Mouse (Mus musculus) myocyte (in vitro differentiated cells): Measurements from ENCODE around the gene Hs6st2. TPM values are rescaled to one million over a fixed set of nuclear protein-coding genes. Genes with fewer than 3 reads are reported as not detected.

ENCODE experiments used
- H3K27me3 ChIP-seq: one replicate; pipeline ENCODE4 v1.6.1; 2011; ENCODE audit not compliant: control insufficient read depth, insufficient read depth, insufficient read length
- H3K36me3 ChIP-seq: one replicate; pipeline ENCODE4 v1.6.1; 2011; ENCODE audit not compliant: control insufficient read depth, insufficient read depth
- H3K4me2 ChIP-seq: one replicate; pipeline ENCODE4 v1.6.1; 2011; ENCODE audit warnings: low read depth, control low read depth
- H3K4me3 ChIP-seq: one replicate; pipeline ENCODE4 v1.5.1; 2011; ENCODE audit warnings: mild to moderate bottlenecking, control low read depth, moderate library complexity
- H3K79me2 ChIP-seq: one replicate; pipeline ENCODE4 v1.6.1; 2011; ENCODE audit not compliant: control insufficient read depth, insufficient read depth
- H3ac ChIP-seq: one replicate; pipeline ENCODE4 v1.6.1; 2011; ENCODE audit not compliant: control insufficient read depth, insufficient read length
- CEBPB ChIP-seq: IDR thresholded peaks from 2 replicates; pipeline ENCODE4 v1.6.1; 2011; ENCODE audit warnings: mild to moderate bottlenecking, moderate library complexity; ENCODE audit not compliant: poor library complexity, insufficient read depth, severe bottlenecking
- E2F4 ChIP-seq: IDR thresholded peaks from one replicate; pipeline ENCODE4 v1.6.1; 2011; ENCODE audit warnings: mild to moderate bottlenecking, control low read depth, moderate library complexity; ENCODE audit not compliant: insufficient read depth
- MAX ChIP-seq: IDR thresholded peaks from one replicate; pipeline ENCODE4 v1.6.1; 2011; ENCODE audit warnings: low read depth, mild to moderate bottlenecking, control low read depth
- MYOD1 ChIP-seq, 3 experiments: IDR thresholded peaks; one replicate each; pipeline ENCODE4 v1.6.1; 2011; ENCODE audit warnings: control low read depth in 2 of 3, low read depth in 2 of 3, mild to moderate bottlenecking in 2 of 3, moderate library complexity in 1 of 3; ENCODE audit not compliant: insufficient read length in 2 of 3, control insufficient read depth in 1 of 3
- MYOG ChIP-seq, 3 experiments: IDR thresholded peaks; one replicate each; pipeline ENCODE4 v1.6.1; 2011; ENCODE audit warnings: control low read depth in 2 of 3, low read depth in 2 of 3, mild to moderate bottlenecking in 2 of 3; ENCODE audit not compliant: insufficient read length in 2 of 3, control insufficient read depth in 1 of 3, insufficient read depth in 1 of 3
- POLR2A ChIP-seq: IDR thresholded peaks from one replicate; pipeline ENCODE4 v1.6.1; 2011; ENCODE audit warnings: low read depth, mild to moderate bottlenecking, control low read depth, moderate library complexity; ENCODE audit not compliant: insufficient read length
- POLR2AphosphoS2 ChIP-seq: IDR thresholded peaks from one replicate; pipeline ENCODE4 v1.6.1; 2011; ENCODE audit warnings: low read depth, control low read depth; ENCODE audit not compliant: insufficient read length
- REST ChIP-seq: IDR thresholded peaks from one replicate; pipeline ENCODE4 v1.6.1; 2011; ENCODE audit warnings: mild to moderate bottlenecking, control low read depth, moderate library complexity; ENCODE audit not compliant: insufficient read depth, insufficient read length
- SRF ChIP-seq: IDR thresholded peaks from one replicate; pipeline ENCODE4 v1.6.1; 2011; ENCODE audit warnings: low read depth; ENCODE audit not compliant: control insufficient read depth, insufficient read length
- TCF12 ChIP-seq: IDR thresholded peaks from one replicate; pipeline ENCODE4 v1.6.1; 2011; ENCODE audit warnings: mild to moderate bottlenecking, control low read depth; ENCODE audit not compliant: poor library complexity, insufficient read depth, severe bottlenecking
- TCF3 ChIP-seq: IDR thresholded peaks from one replicate; pipeline ENCODE4 v1.6.1; 2011; ENCODE audit warnings: low read depth, control low read depth; ENCODE audit not compliant: insufficient read length
- USF1 ChIP-seq: IDR thresholded peaks from one replicate; pipeline ENCODE4 v1.6.1; 2011; ENCODE audit warnings: low read depth, mild to moderate bottlenecking, control low read depth, moderate library complexity
- polyA plus RNA-seq: library from polyadenylated mRNA; unstranded; fragments of >200 nt; fragmentation: generic; extraction: Trizol; gene quantifications from one replicate; pipeline ENCODE4 v1.2.1, GENCODE M21; 2012; ENCODE audit warnings: missing spikeins

The Hs6st2 gene
- polyA plus RNA-seq, 1 experiment = 0.38 TPM

GRCm38 (mm10) chrX:51631376-51631775, 50.3 kb downstream of the Hs6st2 start:
- Histone ChIP-seq H3K27me3 (no peaks in the 10 kb centered on the region), H3ac (no peak overlapping the region), H3K36me3 (no peaks in the 10 kb centered on the region), H3K4me3 (no peak overlapping the region), H3K4me2 (no peak overlapping the region), H3K79me2 (no peaks in the 10 kb centered on the region)
- TF ChIP-seq POLR2A (no peak), E2F4 (no peak), MAX (no peak), POLR2AphosphoS2 (no peak), USF1 (no peak), TCF12 (no peak), MYOD1 (IDR thresholded peaks at IDR 0.05; ENCODE audit: control insufficient read depth in 1 of 3, insufficient read length in 2 of 3, low read depth in 2 of 3) (no peak), SRF (no peak), MYOG (IDR thresholded peaks at IDR 0.05; ENCODE audit: control insufficient read depth in 1 of 3, insufficient read depth in 1 of 3, insufficient read length in 2 of 3, low read depth in 2 of 3) (no peak), CEBPB (no peak), TCF3 (no peak), REST (no peak)

DNA sequence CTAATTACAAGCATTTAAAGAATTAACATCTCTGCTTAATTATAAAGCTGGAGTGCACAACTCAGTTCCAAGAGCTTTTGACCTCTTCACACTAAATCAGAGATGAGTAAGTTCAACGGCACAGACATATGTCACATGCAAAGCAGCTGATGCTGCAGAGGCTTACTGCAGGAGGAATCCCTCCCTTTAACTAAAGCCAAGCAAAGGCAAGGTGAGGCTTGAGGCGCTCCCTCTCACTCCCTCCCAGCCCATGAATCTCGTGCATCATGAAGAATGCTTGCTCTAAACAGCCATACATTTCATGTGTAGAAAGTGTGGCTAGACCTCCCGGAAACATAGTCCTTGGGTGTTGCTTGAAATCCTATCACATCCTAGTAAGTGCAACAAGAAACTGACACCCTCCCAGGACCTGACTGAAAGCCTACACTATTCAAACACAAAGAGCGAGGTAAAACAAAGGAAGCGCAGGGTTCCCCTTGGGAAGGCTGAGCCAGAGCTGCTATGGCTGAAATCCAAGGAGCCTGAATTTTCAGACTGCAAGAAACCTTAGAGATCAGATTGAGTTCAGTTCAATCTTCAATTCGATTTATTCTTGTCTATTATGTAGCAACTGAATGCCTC, 67.2 kb downstream of the Hs6st2 start:
- no peak overlapping the region for H3K4me3 ChIP-seq
- no peaks in the 10 kb centered on the region for H3K36me3 ChIP-seq
- no peaks in the 10 kb centered on the region for H3K27me3 ChIP-seq
- H3K79me2 ChIP-seq = no peaks in the 10 kb centered on the region
- H3K4me2 ChIP-seq = no peak overlapping the region
- TF ChIP-seq MYOD1 (IDR thresholded peaks at IDR 0.05; ENCODE audit: control insufficient read depth in 1 of 3, insufficient read length in 2 of 3, low read depth in 2 of 3) = no peak
- TF ChIP-seq USF1 = no peak
- TF ChIP-seq POLR2AphosphoS2 = no peak
- TF ChIP-seq E2F4 = no peak
- TF ChIP-seq REST = no peak
- TF ChIP-seq CEBPB = no peak
- no peak for TF ChIP-seq POLR2A
- no peak for TF ChIP-seq TCF3
- no peak for TF ChIP-seq SRF
- TF ChIP-seq MYOG (IDR thresholded peaks at IDR 0.05; ENCODE audit: control insufficient read depth in 1 of 3, insufficient read depth in 1 of 3, insufficient read length in 2 of 3, low read depth in 2 of 3) = no peak
- no peak overlapping the region for H3ac ChIP-seq

GRCm38 (mm10) chrX:51610743-51611142, 70.9 kb downstream of the Hs6st2 start:
- H3K36me3 ChIP-seq = no peaks in the 10 kb centered on the region
- no peaks in the 10 kb centered on the region for H3K79me2 ChIP-seq
- no peak overlapping the region for H3ac ChIP-seq
- no peak overlapping the region for H3K4me3 ChIP-seq
- TF ChIP-seq POLR2AphosphoS2 (no peak), REST (no peak), MYOD1 (IDR thresholded peaks at IDR 0.05; ENCODE audit: control insufficient read depth in 1 of 3, insufficient read length in 2 of 3, low read depth in 2 of 3) (no peak), CEBPB (no peak), E2F4 (no peak), USF1 (no peak), SRF (no peak), MAX (no peak), MYOG (IDR thresholded peaks at IDR 0.05; ENCODE audit: control insufficient read depth in 1 of 3, insufficient read depth in 1 of 3, insufficient read length in 2 of 3, low read depth in 2 of 3) (no peak)
- H3K27me3 ChIP-seq = no peaks in the 10 kb centered on the region
- no peak overlapping the region for H3K4me2 ChIP-seq

DNA sequence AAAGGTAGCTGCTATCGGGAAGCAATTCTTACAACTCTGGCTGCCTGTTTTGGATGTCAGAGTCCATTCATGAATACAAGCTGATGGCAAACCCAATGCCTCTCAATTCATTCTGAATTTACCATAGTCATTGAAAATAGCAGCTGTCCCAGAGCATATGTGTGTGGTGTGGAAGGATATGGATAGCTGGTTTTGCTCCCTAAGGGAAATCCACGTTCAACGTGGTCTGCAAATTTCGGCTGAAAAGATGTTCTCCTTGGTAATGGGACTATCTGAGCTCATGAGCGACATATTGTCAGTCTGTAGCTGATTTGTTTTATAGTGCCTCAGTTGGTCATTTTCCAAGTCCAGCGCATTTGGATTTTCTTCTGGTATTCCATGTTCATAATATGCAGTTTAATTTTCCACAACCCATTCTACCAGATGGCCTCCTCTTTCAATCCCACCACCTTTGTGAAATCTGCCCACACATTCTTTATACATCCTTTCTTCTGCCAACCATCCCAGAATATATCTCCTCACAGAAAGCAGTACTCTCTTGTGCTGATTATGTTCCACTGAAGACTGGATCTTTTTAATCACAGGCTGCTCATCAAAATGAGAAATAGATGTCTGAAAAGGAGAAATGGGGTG, 75.3 kb downstream of the Hs6st2 start:
- no peaks in the 10 kb centered on the region for H3K27me3 ChIP-seq
- H3K4me3 ChIP-seq = no peak overlapping the region
- no peak overlapping the region for H3ac ChIP-seq
- no peak overlapping the region for H3K4me2 ChIP-seq
- H3K79me2 ChIP-seq = no peaks in the 10 kb centered on the region
- TF ChIP-seq TCF12 = no peak
- TF ChIP-seq POLR2AphosphoS2 = no peak
- no peak for TF ChIP-seq E2F4
- TF ChIP-seq CEBPB = no peak
- no peak for TF ChIP-seq SRF
- no peak for TF ChIP-seq MYOG (IDR thresholded peaks at IDR 0.05; ENCODE audit: control insufficient read depth in 1 of 3, insufficient read depth in 1 of 3, insufficient read length in 2 of 3, low read depth in 2 of 3)
- no peak for TF ChIP-seq MAX
- no peak for TF ChIP-seq REST
- no peaks in the 10 kb centered on the region for H3K36me3 ChIP-seq
